Mouse (Mus musculus): ENCODE data around the gene 2900026A02Rik. TPM values are rescaled to one million over a fixed set of nuclear protein-coding genes. Genes with fewer than 3 reads are reported as not detected.
A peak's percentile ranks its signal among the peaks of the same experiment; 100 is the strongest.

The 2900026A02Rik gene
- polyA plus RNA-seq, 1 experiment from 2014 or later: 5.3 TPM

DNA sequence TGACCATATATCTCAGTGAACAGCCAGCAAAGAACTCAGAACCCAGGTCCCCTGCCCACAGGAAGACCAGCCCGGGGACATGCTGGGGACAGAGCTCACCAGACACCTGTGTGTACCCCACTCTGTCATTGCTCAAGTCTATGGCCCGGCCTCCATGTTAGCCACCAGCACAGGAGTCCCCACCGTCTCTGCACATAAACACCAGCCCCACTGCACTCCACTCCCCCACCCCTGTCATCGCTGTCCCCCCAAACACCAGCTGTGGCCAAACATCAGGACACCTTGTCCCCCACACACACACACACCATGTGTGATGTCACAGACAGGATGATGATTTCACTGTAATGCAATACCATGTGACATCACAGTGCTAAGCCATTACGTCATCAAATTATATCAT lies 79.0 kb downstream of the 2900026A02Rik start:
- no peak for TF ChIP-seq EP300 (optimal IDR thresholded peaks at IDR 0.05)
- TF ChIP-seq CTCF (IDR thresholded peaks at IDR 0.05; ENCODE audit: low read depth): no peak
- ATAC-seq (ENCODE audit: low FRiP score, low TSS enrichment) (no peak), DNase-seq (ENCODE audit: low spot score) (no peak)
- no peak overlapping the region for H3K27ac ChIP-seq (replicated peaks)
- H3K4me2 ChIP-seq (replicated peaks; ENCODE audit: low read depth): no peak overlapping the region
- WGBS: 89% methylated on average over 5 of the region's 5 CpGs
- H3K4me3 ChIP-seq (ENCODE audit: low read depth, low read length): no peak overlapping the region
- no peak overlapping the region for H3K9ac ChIP-seq (ENCODE audit: low read length)
- no peaks in the 10 kb centered on the region for H3K4me1 ChIP-seq (replicated peaks; ENCODE audit: control insufficient read depth, insufficient read depth)
- no peaks in the 10 kb centered on the region for H3K36me3 ChIP-seq (ENCODE audit: control insufficient read depth, insufficient read depth, low read length)
- no peaks in the 10 kb centered on the region for H3K9me3 ChIP-seq (ENCODE audit: control insufficient read depth, low read length)
- no peaks in the 10 kb centered on the region for H3K27me3 ChIP-seq (ENCODE audit: control insufficient read depth, insufficient read depth, low read length)

DNA sequence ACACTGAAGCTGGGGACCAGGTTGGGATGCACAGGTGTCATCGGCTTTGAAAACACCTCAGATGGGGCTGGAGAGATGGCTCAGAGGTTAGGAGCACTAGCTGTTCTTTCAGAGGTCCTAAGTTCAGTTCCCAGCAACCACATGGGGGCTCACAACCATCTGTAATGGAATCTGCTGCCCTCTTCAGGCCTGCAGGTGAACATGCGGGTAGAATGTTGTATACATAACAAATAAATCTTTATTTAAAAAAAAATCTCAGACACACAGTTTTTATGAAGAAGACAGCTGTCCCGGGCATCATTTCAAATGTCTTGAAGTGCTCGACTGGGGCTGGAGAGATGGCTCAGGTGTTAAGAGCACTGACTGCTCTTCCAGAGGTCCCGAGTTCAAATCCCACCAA lies 80.2 kb downstream of the 2900026A02Rik start:
- no peaks in the 10 kb centered on the region for H3K4me1 ChIP-seq (replicated peaks; ENCODE audit: control insufficient read depth, insufficient read depth)
- H3K4me2 ChIP-seq (replicated peaks; ENCODE audit: low read depth): no peak overlapping the region
- no peak overlapping the region for H3K27ac ChIP-seq (replicated peaks)
- ATAC-seq (ENCODE audit: low FRiP score, low TSS enrichment) (no peak), DNase-seq (ENCODE audit: low spot score) (no peak)
- no peak overlapping the region for H3K9ac ChIP-seq (ENCODE audit: low read length)
- WGBS: 93% methylated on average over 5 of the region's 5 CpGs
- H3K9me3 ChIP-seq (ENCODE audit: control insufficient read depth, low read length): no peaks in the 10 kb centered on the region
- H3K36me3 ChIP-seq (ENCODE audit: control insufficient read depth, insufficient read depth, low read length): no peaks in the 10 kb centered on the region
- TF ChIP-seq CTCF (IDR thresholded peaks at IDR 0.05; ENCODE audit: low read depth): peak; percentile 43
- no peak for TF ChIP-seq EP300 (optimal IDR thresholded peaks at IDR 0.05)
- no peaks in the 10 kb centered on the region for H3K27me3 ChIP-seq (ENCODE audit: control insufficient read depth, insufficient read depth, low read length)
- H3K4me3 ChIP-seq (ENCODE audit: low read depth, low read length): no peak overlapping the region

DNA sequence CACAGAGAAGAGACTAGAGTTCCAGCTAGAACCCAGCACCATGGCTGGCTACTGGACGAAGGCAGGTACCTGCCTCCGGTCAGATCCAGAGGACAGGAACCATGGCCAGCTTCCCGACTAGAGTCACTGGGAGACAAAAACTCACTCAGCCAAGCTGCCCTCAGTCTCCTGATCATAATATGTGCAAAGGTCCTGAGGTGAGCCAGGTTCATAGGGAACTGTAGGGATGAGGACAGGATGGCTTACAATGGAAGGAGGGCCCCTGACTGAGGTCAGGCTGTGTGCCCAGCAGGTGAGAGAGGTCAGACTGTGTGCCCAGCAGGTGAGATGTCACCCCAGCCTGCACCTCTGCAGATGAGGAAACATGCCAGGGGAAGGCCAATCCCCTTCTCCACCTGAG lies 81.0 kb downstream of the 2900026A02Rik start:
- Histone ChIP-seq H3K27ac (replicated peaks) (no peak overlapping the region), H3K4me1 (replicated peaks; ENCODE audit: control insufficient read depth, insufficient read depth) (no peaks in the 10 kb centered on the region), H3K9me3 (ENCODE audit: control insufficient read depth, low read length) (no peaks in the 10 kb centered on the region), H3K4me2 (replicated peaks; ENCODE audit: low read depth) (no peak overlapping the region), H3K27me3 (ENCODE audit: control insufficient read depth, insufficient read depth, low read length) (no peaks in the 10 kb centered on the region), H3K9ac (ENCODE audit: low read length) (no peak overlapping the region), H3K4me3 (ENCODE audit: low read depth, low read length) (no peak overlapping the region), H3K36me3 (ENCODE audit: control insufficient read depth, insufficient read depth, low read length) (no peaks in the 10 kb centered on the region)
- 82% methylated on average over 3 of the region's 3 CpGs for WGBS
- no peak for TF ChIP-seq CTCF (IDR thresholded peaks at IDR 0.05; ENCODE audit: low read depth)
- no peak for TF ChIP-seq EP300 (optimal IDR thresholded peaks at IDR 0.05)
- ATAC-seq (ENCODE audit: low FRiP score, low TSS enrichment) (no peak), DNase-seq (ENCODE audit: low spot score) (no peak)

DNA sequence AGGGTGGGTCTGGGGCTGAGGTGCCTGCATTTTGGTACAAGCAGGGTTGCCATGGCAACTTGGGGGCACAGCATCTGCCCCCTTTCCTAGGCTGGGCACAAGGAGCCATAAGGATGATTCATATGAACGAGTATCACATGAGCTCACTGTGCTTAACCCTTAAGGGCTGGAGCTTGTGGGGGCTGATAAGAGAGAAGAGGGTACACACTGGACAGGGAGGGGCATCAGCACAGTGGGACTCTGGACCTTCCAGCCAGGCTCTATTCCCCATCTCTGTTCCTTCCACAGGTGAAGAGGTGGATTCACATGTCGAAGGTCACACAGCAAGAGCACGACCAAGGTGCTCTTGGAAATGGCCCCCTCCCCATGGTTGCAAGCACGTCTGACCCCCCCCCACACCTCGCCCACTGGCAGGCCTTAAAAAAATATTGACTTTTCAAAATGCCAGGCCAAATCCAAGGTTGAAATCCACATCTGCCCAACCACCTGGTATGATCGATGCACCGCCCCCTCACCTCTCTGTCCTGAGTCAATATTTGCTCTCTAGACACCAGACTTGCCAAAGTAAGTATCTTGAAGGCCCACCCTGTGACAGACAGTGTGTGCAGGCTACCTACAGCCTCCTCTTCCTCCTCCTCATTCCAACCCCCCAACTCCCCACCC lies 81.8 kb downstream of the 2900026A02Rik start:
- peak; percentile 18 for ATAC-seq (ENCODE audit: low FRiP score, low TSS enrichment)
- Histone ChIP-seq H3K4me1 (replicated peaks; ENCODE audit: control insufficient read depth, insufficient read depth) (no peaks in the 10 kb centered on the region), H3K36me3 (ENCODE audit: control insufficient read depth, insufficient read depth, low read length) (no peaks in the 10 kb centered on the region), H3K27ac (replicated peaks) (peak overlapping the region; percentile 90), H3K4me3 (ENCODE audit: low read depth, low read length) (peak overlapping the region; percentile 48), H3K4me2 (replicated peaks; ENCODE audit: low read depth) (peak overlapping the region; percentile 92), H3K27me3 (ENCODE audit: control insufficient read depth, insufficient read depth, low read length) (no peaks in the 10 kb centered on the region), H3K9me3 (ENCODE audit: control insufficient read depth, low read length) (no peaks in the 10 kb centered on the region), H3K9ac (ENCODE audit: low read length) (peak overlapping the region; percentile 67)
- 52% methylated on average over 7 of the region's 7 CpGs for WGBS
- DNase-seq (ENCODE audit: low spot score): no peak
- TF ChIP-seq EP300 (optimal IDR thresholded peaks at IDR 0.05): no peak
- TF ChIP-seq CTCF (IDR thresholded peaks at IDR 0.05; ENCODE audit: low read depth): no peak

GRCm38 (mm10) chr5:113138319-113139063 lies 82.5 kb downstream of the 2900026A02Rik start:
- ATAC-seq (ENCODE audit: low FRiP score, low TSS enrichment): peak; percentile 58
- Histone ChIP-seq H3K4me3 (ENCODE audit: low read depth, low read length) (peak overlapping the region; percentile 48), H3K27me3 (ENCODE audit: control insufficient read depth, insufficient read depth, low read length) (no peaks in the 10 kb centered on the region), H3K9me3 (ENCODE audit: control insufficient read depth, low read length) (no peaks in the 10 kb centered on the region), H3K27ac (replicated peaks) (peak overlapping the region; percentile 90), H3K36me3 (ENCODE audit: control insufficient read depth, insufficient read depth, low read length) (no peaks in the 10 kb centered on the region), H3K4me1 (replicated peaks; ENCODE audit: control insufficient read depth, insufficient read depth) (no peaks in the 10 kb centered on the region), H3K4me2 (replicated peaks; ENCODE audit: low read depth) (peak overlapping the region; percentile 92), H3K9ac (ENCODE audit: low read length) (peak overlapping the region; percentile 67)
- under 1% methylated on average over 39 of the region's 43 CpGs for WGBS
- DNase-seq (ENCODE audit: low spot score): peak; percentile 80
- peak; percentile 70 for TF ChIP-seq CTCF (IDR thresholded peaks at IDR 0.05; ENCODE audit: low read depth)
- peak; percentile 87 for TF ChIP-seq EP300 (optimal IDR thresholded peaks at IDR 0.05)
